23 mouse cellular contexts compared by ENCODE assay signal in genomic region chr4:130811385-130811784, GRCm38 (mm10). TPM values are rescaled to one million over a fixed set of nuclear protein-coding genes. Genes with fewer than 3 reads are reported as not detected.
A peak's percentile ranks its signal among the peaks of the same experiment; 100 is the strongest.
DNase-seq lines count a peak whose midpoint lies in the region; ATAC-seq lines count a peak whose summit lies in the region.
"Had no signal": no experiment of that assay in that cellular context is flagged by ENCODE, and none has a peak within 500 bp of the region (broad histone marks: within the 10 kb centered on the region; RNA-seq: fewer than 3 reads in every experiment).

No protein-coding gene starts in this region.

- H3K4me3 ChIP-seq in forebrain, embryonic 12.5 days (replicated peaks), result no peak overlapping the region
- no peak overlapping the region for H3K4me3 ChIP-seq in forebrain, embryonic 13.5 days
- no peak overlapping the region for H3K4me3 ChIP-seq in midbrain, embryonic 10.5 days
- H3K4me3 ChIP-seq in midbrain, embryonic 14.5 days (replicated peaks; ENCODE audit: low read depth, low read length), result no peak overlapping the region
- no peak overlapping the region for H3K4me3 ChIP-seq in hindbrain, embryonic 14.5 days (replicated peaks; ENCODE audit: low read length)
- no peak overlapping the region for H3K4me3 ChIP-seq in neural tube, embryonic 14.5 days (ENCODE audit: low read depth, low read length)
- H3K4me3 ChIP-seq: embryonic facial prominence, embryonic 12.5 days; heart, embryonic 10.5 days; intestine, embryonic 15.5 days; lung, embryonic 15.5 days; myocyte; stomach, embryonic 15.5 days had no signal

- H3K4me2 ChIP-seq in forebrain, embryonic 12.5 days, result no peak overlapping the region
- no peak overlapping the region for H3K4me2 ChIP-seq in forebrain, embryonic 13.5 days
- no peak overlapping the region for H3K4me2 ChIP-seq in midbrain, embryonic 14.5 days (ENCODE audit: low read length)
- H3K4me2 ChIP-seq in hindbrain, embryonic 14.5 days (replicated peaks), result no peak overlapping the region
- H3K4me2 ChIP-seq in neural tube, embryonic 14.5 days (ENCODE audit: low read depth, low read length), result no peak overlapping the region
- H3K4me2 ChIP-seq: embryonic facial prominence, embryonic 12.5 days; intestine, embryonic 15.5 days; lung, embryonic 15.5 days; stomach, embryonic 15.5 days had no signal

- peaks cover 14% of the 10 kb centered on the region; the same call in 1 of the 2 replicates for H3K27me3 ChIP-seq in forebrain, embryonic 12.5 days
- peaks cover 14% of the 10 kb centered on the region; the same call in 1 of the 2 replicates for H3K27me3 ChIP-seq in forebrain, embryonic 13.5 days
- no peaks in the 10 kb centered on the region for H3K27me3 ChIP-seq in midbrain, embryonic 10.5 days (ENCODE audit: low read depth, poor library complexity, severe bottlenecking)
- H3K27me3 ChIP-seq in midbrain, embryonic 14.5 days (ENCODE audit: control insufficient read depth, insufficient read depth, low read length), result no peaks in the 10 kb centered on the region
- H3K27me3 ChIP-seq in hindbrain, embryonic 14.5 days (ENCODE audit: control insufficient read depth, insufficient read depth, low read length), result no peaks in the 10 kb centered on the region
- no peaks in the 10 kb centered on the region for H3K27me3 ChIP-seq in neural tube, embryonic 14.5 days (ENCODE audit: control insufficient read depth, insufficient read depth, low read length)
- H3K27me3 ChIP-seq: embryonic facial prominence, embryonic 12.5 days; intestine, embryonic 15.5 days; lung, embryonic 15.5 days; Patski; stomach, embryonic 15.5 days had no signal

- no peak overlapping the region for H3K9ac ChIP-seq in forebrain, embryonic 12.5 days
- H3K9ac ChIP-seq in forebrain, embryonic 13.5 days, result no peak overlapping the region
- no peak overlapping the region for H3K9ac ChIP-seq in midbrain, embryonic 14.5 days (replicated peaks; ENCODE audit: low read length)
- no peak overlapping the region for H3K9ac ChIP-seq in hindbrain, embryonic 14.5 days
- 0 out of 2 replicates have a peak overlapping the region, but pooled peaks have one; percentile 2 for H3K9ac ChIP-seq in neural tube, embryonic 14.5 days (replicated peaks; ENCODE audit: low read depth, low read length)
- H3K9ac ChIP-seq: embryonic facial prominence, embryonic 12.5 days; intestine, embryonic 15.5 days; lung, embryonic 15.5 days; stomach, embryonic 15.5 days had no signal

- 39% methylated on average over 7 of the region's 7 CpGs for WGBS in forebrain, embryonic 12.5 days
- WGBS in forebrain, embryonic 13.5 days, result 30% methylated on average over 7 of the region's 7 CpGs
- 36% methylated on average over 7 of the region's 7 CpGs for WGBS in midbrain, embryonic 10.5 days
- 26% methylated on average over 7 of the region's 7 CpGs for WGBS in midbrain, embryonic 14.5 days
- 38% methylated on average over 7 of the region's 7 CpGs for WGBS in hindbrain, embryonic 14.5 days
- WGBS in neural tube, embryonic 14.5 days, result 41% methylated on average over 7 of the region's 7 CpGs

- no peak for ATAC-seq in forebrain, embryonic 12.5 days (ENCODE audit: low FRiP score)
- no peak for ATAC-seq in forebrain, embryonic 13.5 days
- ATAC-seq in midbrain, embryonic 14.5 days (ENCODE audit: low FRiP score, low TSS enrichment), result no peak
- no peak for ATAC-seq in hindbrain, embryonic 14.5 days (ENCODE audit: low FRiP score)
- ATAC-seq in neural tube, embryonic 14.5 days (ENCODE audit: low read depth), result no peak
- ATAC-seq: intestine, embryonic 15.5 days; Patski had no signal

- H3K4me1 ChIP-seq in forebrain, embryonic 12.5 days, result peaks cover 65% of the 10 kb centered on the region
- peaks cover 68% of the 10 kb centered on the region for H3K4me1 ChIP-seq in forebrain, embryonic 13.5 days
- peaks cover 74% of the 10 kb centered on the region for H3K4me1 ChIP-seq in midbrain, embryonic 10.5 days
- peaks cover 56% of the 10 kb centered on the region for H3K4me1 ChIP-seq in midbrain, embryonic 14.5 days (ENCODE audit: control insufficient read depth, insufficient read depth, low read length)
- H3K4me1 ChIP-seq in hindbrain, embryonic 14.5 days (replicated peaks; ENCODE audit: control insufficient read depth, insufficient read depth, low read length), result peaks cover 66% of the 10 kb centered on the region
- H3K4me1 ChIP-seq in neural tube, embryonic 14.5 days (ENCODE audit: control insufficient read depth, insufficient read depth, low read length), result peaks cover 51% of the 10 kb centered on the region
- H3K4me1 ChIP-seq: intestine, embryonic 15.5 days had no signal

- no peak for DNase-seq in midbrain, embryonic 10.5 days (ENCODE audit: low spot score)
- DNase-seq in midbrain, embryonic 14.5 days, result no peak
- DNase-seq in hindbrain, embryonic 14.5 days (ENCODE audit: low spot score), result no peak
- no peak for DNase-seq in heart, adult 18-20 months
- DNase-seq in heart, adult 11 months, result no peak
- DNase-seq: cerebellum, postnatal 36 days; gastrocnemius, postnatal 14 days; heart, postnatal 14 days; layer of hippocampus, adult 9-11 months; liver; spleen, adult 18-20 months; thymus, postnatal 4 days had no signal

- H3K9me3 ChIP-seq in forebrain, embryonic 12.5 days, result no peaks in the 10 kb centered on the region
- H3K9me3 ChIP-seq in forebrain, embryonic 13.5 days (replicated peaks), result no peaks in the 10 kb centered on the region
- H3K9me3 ChIP-seq in midbrain, embryonic 10.5 days (replicated peaks), result no peaks in the 10 kb centered on the region
- no peaks in the 10 kb centered on the region for H3K9me3 ChIP-seq in midbrain, embryonic 14.5 days (ENCODE audit: control insufficient read depth, low read length)
- no peaks in the 10 kb centered on the region for H3K9me3 ChIP-seq in hindbrain, embryonic 14.5 days (ENCODE audit: control insufficient read depth, low read length)
- H3K9me3 ChIP-seq in neural tube, embryonic 14.5 days (ENCODE audit: control insufficient read depth, low read length), result no peaks in the 10 kb centered on the region
- H3K9me3 ChIP-seq: embryonic facial prominence, embryonic 12.5 days; heart, embryonic 10.5 days; intestine, embryonic 15.5 days; lung, embryonic 15.5 days; stomach, embryonic 15.5 days had no signal

- peak overlapping the region; percentile 31; the same call in 1 of the 2 replicates for H3K27ac ChIP-seq in forebrain, embryonic 12.5 days
- H3K27ac ChIP-seq in forebrain, embryonic 13.5 days, result no peak overlapping the region
- H3K27ac ChIP-seq in midbrain, embryonic 10.5 days (replicated peaks), result peak overlapping the region; percentile 72
- H3K27ac ChIP-seq in midbrain, embryonic 14.5 days (replicated peaks; ENCODE audit: low read depth, low read length), result no peak overlapping the region; the same call in 1 of the 2 replicates
- 0 out of 2 replicates have a peak overlapping the region, but pooled peaks have one; percentile 16 for H3K27ac ChIP-seq in hindbrain, embryonic 14.5 days
- no peak overlapping the region for H3K27ac ChIP-seq in neural tube, embryonic 14.5 days (ENCODE audit: low read depth, low read length)
- H3K27ac ChIP-seq: embryonic facial prominence, embryonic 12.5 days; heart, embryonic 10.5 days; intestine, embryonic 15.5 days; kidney, postnatal 0 days; lung, embryonic 15.5 days; stomach, embryonic 15.5 days had no signal

- H3K36me3 ChIP-seq in forebrain, embryonic 12.5 days (replicated peaks), result no peaks in the 10 kb centered on the region
- H3K36me3 ChIP-seq in forebrain, embryonic 13.5 days (ENCODE audit: poor library complexity, severe bottlenecking), result no peaks in the 10 kb centered on the region
- no peaks in the 10 kb centered on the region for H3K36me3 ChIP-seq in midbrain, embryonic 10.5 days
- H3K36me3 ChIP-seq in midbrain, embryonic 14.5 days (ENCODE audit: control insufficient read depth, insufficient read depth, low read length), result no peaks in the 10 kb centered on the region
- H3K36me3 ChIP-seq in hindbrain, embryonic 14.5 days (replicated peaks; ENCODE audit: control insufficient read depth, insufficient read depth), result peaks cover 3% of the 10 kb centered on the region; the same call in 1 of the 2 replicates
- H3K36me3 ChIP-seq in neural tube, embryonic 14.5 days (ENCODE audit: control insufficient read depth, insufficient read depth, low read length), result no peaks in the 10 kb centered on the region
- H3K36me3 ChIP-seq: embryonic facial prominence, embryonic 12.5 days; heart, embryonic 10.5 days; intestine, embryonic 15.5 days; lung, embryonic 15.5 days; stomach, embryonic 15.5 days had no signal

RNA-seq across cellular contexts. Expression of gene Sdc3, which starts 19.0 kb away (rescaled TPM):
- polyA plus RNA-seq in forebrain, embryonic 12.5 days (2016; fragmentation: Nextera tagmentation; extraction: Ambion mirVana), result 37.4 and 44.3 TPM in 2 replicates
- polyA plus RNA-seq in forebrain, embryonic 13.5 days (2015; fragmentation: Nextera tagmentation; extraction: Ambion mirVana), result 36.1 and 41.9 TPM in 2 replicates
- 21.3 and 28.5 TPM in 2 replicates for polyA plus RNA-seq in midbrain, embryonic 10.5 days (2016; fragmentation: Nextera tagmentation; extraction: Ambion mirVana)
- polyA plus RNA-seq in midbrain, embryonic 14.5 days (2014; fragmentation: Nextera tagmentation; extraction: Ambion mirVana), result 95.3 and 95.7 TPM in 2 replicates
- 110 and 129 TPM in 2 replicates for polyA plus RNA-seq in hindbrain, embryonic 14.5 days (2014; fragmentation: Nextera tagmentation; extraction: Ambion mirVana)
- polyA plus RNA-seq in neural tube, embryonic 14.5 days (2014; fragmentation: Nextera tagmentation; extraction: Ambion mirVana), result 83.2 and 83.4 TPM in 2 replicates
- total RNA-seq in heart, adult 18-20 months (2021), result 10 to 100 TPM; 37.1 to 38.2 TPM

Comparison
In these comparisons a context has a peak if more than half of its experiments do, and no peak if none do; other contexts are left out.
1. H3K27ac ChIP-seq: peak in forebrain, embryonic 12.5 days (single experiment), midbrain, embryonic 10.5 days (single experiment) and hindbrain, embryonic 14.5 days (single experiment); none in forebrain, embryonic 13.5 days (single experiment), midbrain, embryonic 14.5 days (single experiment) and neural tube, embryonic 14.5 days (single experiment).